In the genomic region with DNA sequence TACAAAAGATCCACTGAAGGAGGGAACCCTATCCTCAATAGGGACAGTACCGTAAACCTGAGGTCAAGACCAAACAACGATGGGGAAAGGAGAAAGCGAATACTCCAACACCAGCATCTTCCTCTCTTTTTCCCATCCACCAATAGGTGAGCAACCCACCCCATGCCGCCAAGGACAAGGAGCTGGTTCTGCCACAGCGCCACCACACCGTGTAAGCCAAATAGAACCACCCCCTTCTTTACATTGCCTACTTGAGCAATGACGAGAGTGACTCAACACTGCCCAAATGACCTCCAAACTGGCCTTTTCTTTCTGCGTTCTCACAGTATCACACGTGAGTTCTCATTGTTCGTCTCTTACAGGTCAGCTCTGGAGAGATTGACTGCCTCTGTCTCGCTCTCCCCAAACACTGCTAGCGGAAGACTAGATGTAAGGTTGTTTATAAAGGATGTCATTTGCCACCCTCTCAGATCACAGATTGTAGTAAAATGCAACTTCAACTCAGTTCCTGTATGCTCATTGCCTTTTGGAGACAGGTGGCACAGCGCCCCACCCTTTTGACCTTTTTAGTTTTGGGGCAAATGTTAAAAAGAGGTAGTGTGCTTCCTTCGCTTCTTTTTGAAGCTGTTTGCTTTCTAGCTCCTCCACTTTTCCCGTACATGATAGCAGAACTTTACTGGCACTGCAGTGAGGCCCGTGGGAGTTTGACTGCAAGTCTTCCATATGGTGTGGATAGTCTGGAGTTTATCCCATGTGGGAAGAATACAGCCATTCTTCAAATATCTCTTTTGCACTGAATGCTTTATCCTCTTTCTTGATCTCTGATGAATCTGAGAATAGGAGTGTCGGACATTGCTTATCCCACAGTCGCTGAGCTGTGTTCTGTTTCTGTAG, we compare ENCODE assay signal across 14 mouse cellular contexts. TPM values are rescaled to one million over a fixed set of nuclear protein-coding genes. Genes with fewer than 3 reads are reported as not detected.
DNase-seq lines count a peak whose midpoint lies in the region; ATAC-seq lines count a peak whose summit lies in the region.
"Had no signal": no experiment of that assay in that cellular context is flagged by ENCODE, and none has a peak within 500 bp of the region (broad histone marks: within the 10 kb centered on the region; RNA-seq: fewer than 3 reads in every experiment).

No protein-coding gene starts in this region.

- no peaks in the 10 kb centered on the region for H3K27me3 ChIP-seq in midbrain, embryonic 15.5 days (replicated peaks)
- H3K27me3 ChIP-seq: hindbrain, embryonic 13.5 days; neural tube, embryonic 12.5 days had no signal

- H3K36me3 ChIP-seq in midbrain, embryonic 15.5 days (replicated peaks): no peaks in the 10 kb centered on the region; the same call in 1 of the 2 replicates

- DNase-seq in 416B (ENCODE audit: low read depth): peak; percentile 18
- peak; percentile 80 for DNase-seq in CD4-positive, CD25-positive, alpha-beta regulatory T cell, adult 2 months (ENCODE audit: low read depth, low spot score)
- DNase-seq in layer of hippocampus, adult 9-10 months (ENCODE audit: low spot score): peak; percentile 24
- DNase-seq in right cerebral cortex, postnatal 36 days (ENCODE audit: low spot score in 2 of 2): peak; percentile 62 to 67
- DNase-seq in kidney, postnatal 4 days: no peak
- no peak for DNase-seq in ovary, postnatal 14 days (ENCODE audit: low spot score)
- DNase-seq: adrenal gland, postnatal 10 days; cerebellum, adult 18-20 months had no signal

- no peak for ATAC-seq in midbrain, embryonic 15.5 days (replicated peaks)
- ATAC-seq: forebrain, embryonic 16.5 days had no signal

- no peak overlapping the region for H3K4me3 ChIP-seq in midbrain, embryonic 15.5 days
- H3K4me3 ChIP-seq: hindbrain, embryonic 13.5 days; neural tube, embryonic 12.5 days had no signal

- H3K4me2 ChIP-seq in midbrain, embryonic 15.5 days: no peak overlapping the region
- H3K4me2 ChIP-seq: heart, embryonic 11.5 days; hindbrain, embryonic 13.5 days; neural tube, embryonic 12.5 days had no signal

- H3K9ac ChIP-seq in midbrain, embryonic 15.5 days: no peak overlapping the region
- H3K9ac ChIP-seq: hindbrain, embryonic 13.5 days; liver, embryonic 14.5 days; neural tube, embryonic 12.5 days had no signal

- no peaks in the 10 kb centered on the region for H3K9me3 ChIP-seq in midbrain, embryonic 15.5 days
- H3K9me3 ChIP-seq: hindbrain, embryonic 13.5 days; neural tube, embryonic 12.5 days had no signal

- 92% methylated on average over 18 of the region's 18 CpGs for WGBS in midbrain, embryonic 15.5 days

- no peaks in the 10 kb centered on the region for H3K4me1 ChIP-seq in midbrain, embryonic 15.5 days
- H3K4me1 ChIP-seq: hindbrain, embryonic 13.5 days; neural tube, embryonic 12.5 days had no signal

- H3K27ac ChIP-seq in midbrain, embryonic 15.5 days: no peak overlapping the region
- H3K27ac ChIP-seq: hindbrain, embryonic 13.5 days; liver, embryonic 14.5 days; neural tube, embryonic 12.5 days had no signal

RNA-seq across cellular contexts. Expression of gene Dph5, which starts 45.9 kb away (rescaled TPM):
- polyA plus RNA-seq in midbrain, embryonic 15.5 days (2015; fragmentation: Nextera tagmentation; extraction: Ambion mirVana): 22.3 and 23.8 TPM in 2 replicates

Comparison
In these comparisons a context has a peak if more than half of its experiments do, and no peak if none do; other contexts are left out.
1. DNase-seq: peak in 416B (single experiment), CD4-positive, CD25-positive, alpha-beta regulatory T cell, adult 2 months (single experiment), layer of hippocampus, adult 9-10 months (single experiment) and right cerebral cortex, postnatal 36 days (2 of 2); none in kidney, postnatal 4 days (0 of 2) and ovary, postnatal 14 days (single experiment).